Mouse (Mus musculus): Measurements from ENCODE around the gene Oscar. TPM values are rescaled to one million over a fixed set of nuclear protein-coding genes. Genes with fewer than 3 reads are reported as not detected.

Oscar gene
- polyA plus RNA-seq, 1 experiment from 2014 or later, result 0.29 TPM

DNA sequence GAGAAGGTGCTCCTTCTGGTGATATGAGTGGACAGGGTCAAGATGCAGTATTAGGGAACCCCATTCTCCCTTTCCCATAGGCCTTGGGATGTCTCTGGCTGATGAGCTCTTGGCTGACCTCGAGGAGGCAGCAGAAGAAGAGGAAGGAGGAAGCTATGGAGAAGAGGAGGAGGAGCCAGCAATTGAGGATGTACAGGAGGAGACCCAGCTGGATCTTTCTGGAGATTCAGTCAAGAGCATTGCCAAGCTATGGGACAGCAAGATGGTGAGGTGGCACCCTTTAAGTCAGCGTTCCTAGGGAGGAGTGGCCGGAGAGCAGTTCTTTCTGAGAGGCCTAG lies 14.5 kb upstream of the Oscar start:
- Histone ChIP-seq H3K9me3 (no peaks in the 10 kb centered on the region), H3K4me1 (replicated peaks) (peaks cover 25% of the 10 kb centered on the region), H3K27me3 (ENCODE audit: insufficient read depth, poor library complexity, severe bottlenecking) (no peaks in the 10 kb centered on the region), H3K27ac (peak overlapping the region; percentile 89), H3K36me3 (peaks cover 56% of the 10 kb centered on the region), H3K4me3 (peak overlapping the region; percentile 83)
- 56% methylated on average over 3 of the region's 3 CpGs for WGBS
- no peak for DNase-seq (ENCODE audit: low spot score)

DNA sequence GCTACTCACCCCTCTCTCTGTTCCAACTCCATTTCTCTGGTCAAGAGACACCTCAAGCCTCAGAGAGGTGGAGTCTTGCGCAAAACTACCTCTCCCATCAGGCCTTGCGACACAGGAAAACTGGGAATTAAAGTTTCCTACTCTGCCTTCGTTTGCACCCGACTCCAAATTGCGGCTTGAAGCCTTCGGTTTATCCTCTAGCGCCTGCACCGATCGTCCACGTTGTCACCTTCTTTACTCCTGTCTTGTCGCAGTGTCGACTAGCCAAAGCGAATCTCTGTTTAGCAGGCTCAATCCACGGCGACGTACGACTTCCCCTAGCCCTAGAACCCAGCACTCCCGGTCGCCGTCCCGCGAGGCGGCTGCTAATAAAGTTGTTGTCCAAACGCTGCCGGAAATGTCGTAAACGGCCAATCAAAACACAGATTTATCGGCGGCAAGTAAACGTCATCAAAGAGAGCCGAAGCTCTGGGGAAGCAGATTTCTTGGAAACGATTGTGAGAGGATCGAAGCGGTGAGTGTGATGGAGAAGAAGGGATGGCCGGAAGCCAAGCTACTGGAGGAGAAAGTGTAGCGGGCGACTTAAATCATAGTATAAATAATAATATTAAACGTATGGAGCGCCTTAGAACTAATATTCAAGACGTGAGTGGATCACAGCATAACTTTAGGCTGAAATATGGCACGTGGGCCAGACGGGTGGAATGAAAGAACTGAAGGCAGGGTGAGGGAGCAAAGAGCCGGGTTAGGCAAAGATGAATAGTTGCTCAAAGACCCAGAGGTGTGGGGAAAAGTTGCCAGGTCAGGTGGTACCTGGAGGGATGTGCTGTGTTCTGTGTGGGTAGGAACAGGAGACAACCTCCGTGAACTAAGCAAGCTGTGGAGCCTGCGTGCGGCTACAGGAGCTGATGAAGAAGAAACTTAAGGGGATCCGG lies 13.9 kb upstream of the Oscar start, which contains the start of the genes Tfpt and Prpf31:
TSS of gene Tfpt (minus strand) at position 387 of the 935 bp plus-strand sequence.
TSS of gene Prpf31 (plus strand) at position 443 of the 935 bp plus-strand sequence.
- peak within 1 kb of the TSS; percentile 89 for H3K27ac ChIP-seq
- H3K9me3 ChIP-seq, result no peaks in the 10 kb centered on the region
- peaks cover 25% of the 10 kb centered on the region for H3K4me1 ChIP-seq (replicated peaks)
- 1% methylated on average over 47 of the region's 47 CpGs for WGBS
- H3K27me3 ChIP-seq (ENCODE audit: insufficient read depth, poor library complexity, severe bottlenecking), result no peaks in the 10 kb centered on the region
- peak; percentile 95 for DNase-seq (ENCODE audit: low spot score)
- peak within 1 kb of the TSS; percentile 83 for H3K4me3 ChIP-seq
- peaks cover 52% of the 10 kb centered on the region for H3K36me3 ChIP-seq

DNA sequence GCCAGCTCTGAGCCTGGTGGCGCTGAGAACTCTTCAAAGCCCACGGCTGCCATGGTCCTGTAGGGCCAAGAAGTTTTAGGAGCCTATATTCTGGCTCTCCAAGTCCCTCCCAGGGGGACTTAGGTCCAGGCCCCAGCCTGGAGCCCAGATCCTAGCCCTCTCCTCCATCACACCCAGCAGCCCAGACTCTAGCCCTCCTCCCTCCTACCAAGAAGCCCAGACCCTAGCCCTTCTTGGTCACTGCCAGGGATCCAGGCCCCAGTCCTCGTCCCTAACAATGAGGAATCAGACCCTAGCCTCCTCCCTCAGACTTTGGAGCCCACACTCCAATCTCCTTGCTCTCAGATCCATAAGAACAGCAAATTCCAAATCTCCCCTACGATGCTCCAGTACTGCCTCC lies 13.1 kb upstream of the Oscar start:
- Histone ChIP-seq H3K9me3 (no peaks in the 10 kb centered on the region), H3K4me1 (replicated peaks) (peaks cover 25% of the 10 kb centered on the region), H3K27me3 (ENCODE audit: insufficient read depth, poor library complexity, severe bottlenecking) (no peaks in the 10 kb centered on the region), H3K36me3 (peaks cover 52% of the 10 kb centered on the region), H3K27ac (peak overlapping the region; percentile 89), H3K4me3 (peak overlapping the region; percentile 83)
- no peak for DNase-seq (ENCODE audit: low spot score)
- 38% methylated on average over 4 of the region's 4 CpGs for WGBS

DNA sequence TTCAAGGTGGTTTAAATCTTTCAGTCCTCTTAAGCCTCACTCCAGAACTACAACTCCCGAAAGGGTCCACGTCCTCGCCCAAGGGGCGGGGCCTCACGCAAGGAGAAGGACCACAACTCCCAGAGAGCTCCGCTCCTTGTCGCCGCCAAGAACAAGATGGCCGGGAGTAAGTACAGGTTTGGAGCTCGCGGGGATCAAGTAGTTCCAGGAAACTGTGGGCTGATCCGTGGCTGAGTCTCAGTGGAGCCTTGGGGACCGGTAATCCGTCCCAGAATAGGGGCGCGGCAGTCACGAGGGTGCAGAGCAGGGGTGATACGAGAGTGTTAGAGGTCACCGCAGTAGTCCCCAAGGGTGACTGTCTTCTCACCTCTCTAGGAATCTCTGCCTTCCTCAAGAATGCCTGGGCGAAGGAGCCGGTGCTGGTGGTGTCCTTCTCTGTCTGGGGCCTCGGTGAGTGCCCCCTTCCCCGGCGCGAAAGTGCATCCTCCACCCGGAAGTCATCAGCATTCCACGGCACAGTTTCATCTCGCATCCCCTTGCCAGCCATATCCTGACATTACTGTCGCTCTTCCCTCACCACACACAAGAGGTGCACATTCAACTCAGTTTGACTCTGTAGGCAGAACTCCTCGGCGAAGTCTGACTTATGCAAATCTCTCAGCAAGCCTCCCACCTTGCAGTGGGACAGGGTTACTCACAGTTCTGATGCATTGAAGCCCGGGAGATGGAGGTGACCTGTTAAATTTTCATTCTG lies 1.5 kb upstream of the Oscar start, which contains the start of gene Ndufa3:
TSS of gene Ndufa3 (plus strand) at position 132 of the 754 bp plus-strand sequence.
- H3K27ac ChIP-seq, result peak within 1 kb of the TSS; percentile 90
- no peaks in the 10 kb centered on the region for H3K27me3 ChIP-seq (ENCODE audit: insufficient read depth, poor library complexity, severe bottlenecking)
- no peaks in the 10 kb centered on the region for H3K9me3 ChIP-seq
- H3K4me3 ChIP-seq, result peak within 1 kb of the TSS; percentile 81
- H3K36me3 ChIP-seq, result peaks cover 35% of the 10 kb centered on the region
- H3K4me1 ChIP-seq (replicated peaks), result peaks cover 7% of the 10 kb centered on the region
- WGBS, result 1% methylated on average over 32 of the region's 32 CpGs
- DNase-seq (ENCODE audit: low spot score), result peak; percentile 86

DNA sequence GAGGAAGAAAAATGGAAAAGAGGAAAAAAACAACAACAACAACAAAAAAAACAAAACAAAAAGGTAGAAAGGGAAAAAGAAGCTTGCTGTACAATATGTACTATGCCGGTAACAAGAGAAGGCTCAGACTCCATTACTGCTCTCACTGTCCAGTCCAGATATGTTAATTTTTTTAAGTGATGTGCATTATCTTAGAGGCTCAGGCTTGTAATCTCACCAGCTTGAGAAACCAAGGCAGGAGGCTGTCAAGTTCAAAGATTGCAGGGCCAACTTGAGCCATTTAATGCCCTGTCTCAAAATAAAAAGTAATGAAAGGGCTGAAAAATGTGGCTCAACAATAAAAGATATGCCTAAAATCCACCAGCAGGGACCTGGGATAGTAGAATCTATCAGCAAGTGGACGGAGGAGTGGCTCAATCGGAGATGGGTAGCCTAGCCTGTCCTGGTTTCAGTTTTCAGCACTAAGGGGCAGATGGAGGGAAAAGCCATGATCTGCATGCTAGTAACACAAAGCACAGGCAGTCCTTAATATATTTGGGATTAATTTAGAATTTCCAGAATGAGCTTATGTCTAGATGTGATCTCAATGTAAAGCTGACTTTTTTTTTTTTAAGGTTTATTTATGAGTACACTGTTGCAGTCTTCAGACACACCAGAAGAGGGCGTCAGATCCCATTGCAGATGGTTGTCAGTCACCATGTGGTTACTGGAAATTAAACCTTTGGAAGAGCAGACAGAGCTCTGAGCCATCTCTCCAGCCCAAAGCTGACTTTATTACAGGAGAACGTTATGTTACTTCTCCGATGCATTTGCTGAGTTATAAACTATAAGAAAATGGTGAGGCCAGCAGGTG lies 658 bp upstream of the Oscar start:
- Histone ChIP-seq H3K4me3 (peak overlapping the region; percentile 81), H3K27me3 (ENCODE audit: insufficient read depth, poor library complexity, severe bottlenecking) (no peaks in the 10 kb centered on the region), H3K4me1 (replicated peaks) (peaks cover 7% of the 10 kb centered on the region), H3K27ac (no peak overlapping the region), H3K36me3 (peaks cover 26% of the 10 kb centered on the region), H3K9me3 (no peaks in the 10 kb centered on the region)
- no peak for DNase-seq (ENCODE audit: low spot score)
- 45% methylated on average over 6 of the region's 6 CpGs for WGBS

DNA sequence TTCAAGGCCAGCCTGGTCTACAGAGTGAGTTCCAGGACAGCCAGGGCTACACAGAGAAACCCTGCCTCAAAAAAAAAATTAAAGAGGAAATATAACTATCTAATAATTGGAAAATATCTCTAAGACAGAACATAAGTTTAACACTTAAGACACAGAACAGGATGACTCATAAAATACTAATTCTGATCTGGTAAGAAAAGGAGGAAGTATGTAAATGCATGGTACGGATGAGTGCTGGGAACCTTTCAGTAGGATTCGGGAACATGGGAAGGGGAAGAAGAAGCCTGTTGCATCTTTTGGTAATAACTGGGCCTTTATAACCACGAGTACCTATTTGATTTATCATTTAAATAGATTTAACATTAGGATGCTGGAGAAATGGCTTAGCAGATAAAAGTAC lies 1.9 kb downstream of the Oscar start:
- WGBS, result 84% methylated on average over 3 of the region's 3 CpGs

DNA sequence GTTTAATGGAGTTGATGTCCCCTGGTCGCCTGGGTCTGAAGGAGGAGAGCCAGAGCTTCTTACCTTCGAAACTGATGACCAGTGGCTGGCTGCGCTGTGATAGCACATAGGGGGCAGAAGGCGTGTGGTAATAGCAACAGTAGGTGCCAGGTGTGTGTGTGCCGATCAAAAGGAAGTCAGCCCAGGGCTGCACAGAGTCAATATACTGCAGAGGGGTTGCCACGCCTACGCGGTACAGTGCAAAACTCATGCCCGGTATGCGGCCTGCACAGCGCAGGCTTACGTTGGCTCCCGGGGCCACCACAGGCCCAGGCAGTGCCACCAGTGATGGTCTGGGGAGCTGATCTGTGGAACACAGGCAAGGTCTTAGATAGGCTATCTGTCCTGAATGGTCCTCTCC lies 5.0 kb downstream of the Oscar start:
- Histone ChIP-seq H3K4me1 (replicated peaks) (no peaks in the 10 kb centered on the region), H3K27ac (no peak overlapping the region), H3K4me3 (no peak overlapping the region), H3K9me3 (0 out of 2 replicates have a peak, but pooled peaks cover 4% of the 10 kb centered on the region), H3K36me3 (no peaks in the 10 kb centered on the region), H3K27me3 (ENCODE audit: insufficient read depth, poor library complexity, severe bottlenecking) (no peaks in the 10 kb centered on the region)
- no peak for DNase-seq (ENCODE audit: low spot score)
- WGBS, result 90% methylated on average over 13 of the region's 13 CpGs

More for the DNA sequence above, 1.9 kb downstream of the Oscar start:
- H3K9me3 ChIP-seq, result 0 out of 2 replicates have a peak, but pooled peaks cover 4% of the 10 kb centered on the region
- H3K4me3 ChIP-seq, result no peak overlapping the region
- H3K27me3 ChIP-seq (ENCODE audit: insufficient read depth, poor library complexity, severe bottlenecking), result no peaks in the 10 kb centered on the region
- peaks cover 7% of the 10 kb centered on the region for H3K4me1 ChIP-seq (replicated peaks)
- no peak for DNase-seq (ENCODE audit: low spot score)
- H3K36me3 ChIP-seq, result peaks cover 5% of the 10 kb centered on the region; the same call in 1 of the 2 replicates
- no peak overlapping the region for H3K27ac ChIP-seq

DNA sequence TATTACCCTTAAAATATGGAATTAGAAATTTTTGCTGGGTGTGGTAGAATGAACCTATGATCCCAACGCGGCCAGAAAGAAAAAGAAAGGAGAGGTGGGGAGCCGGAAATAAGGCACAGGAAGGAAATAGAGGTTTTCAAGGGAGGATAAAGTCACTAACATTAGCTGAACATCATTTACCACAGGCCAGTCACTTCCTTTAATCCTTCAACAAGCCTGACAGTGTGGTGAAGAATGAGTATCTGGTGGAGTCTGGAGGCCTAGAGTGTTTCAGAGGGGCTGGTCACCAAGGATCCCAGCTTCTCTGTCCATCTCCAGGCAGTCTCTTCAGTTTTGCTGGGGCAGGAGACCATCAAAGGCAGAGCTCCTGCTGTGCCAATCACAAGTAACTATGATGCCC lies 5.5 kb downstream of the Oscar start:
- Histone ChIP-seq H3K36me3 (no peaks in the 10 kb centered on the region), H3K27ac (no peak overlapping the region), H3K9me3 (0 out of 2 replicates have a peak, but pooled peaks cover 4% of the 10 kb centered on the region), H3K4me1 (replicated peaks) (no peaks in the 10 kb centered on the region), H3K4me3 (no peak overlapping the region), H3K27me3 (ENCODE audit: insufficient read depth, poor library complexity, severe bottlenecking) (no peaks in the 10 kb centered on the region)
- WGBS, result 91% methylated on average over 3 of the region's 3 CpGs
- DNase-seq (ENCODE audit: low spot score), result no peak

DNA sequence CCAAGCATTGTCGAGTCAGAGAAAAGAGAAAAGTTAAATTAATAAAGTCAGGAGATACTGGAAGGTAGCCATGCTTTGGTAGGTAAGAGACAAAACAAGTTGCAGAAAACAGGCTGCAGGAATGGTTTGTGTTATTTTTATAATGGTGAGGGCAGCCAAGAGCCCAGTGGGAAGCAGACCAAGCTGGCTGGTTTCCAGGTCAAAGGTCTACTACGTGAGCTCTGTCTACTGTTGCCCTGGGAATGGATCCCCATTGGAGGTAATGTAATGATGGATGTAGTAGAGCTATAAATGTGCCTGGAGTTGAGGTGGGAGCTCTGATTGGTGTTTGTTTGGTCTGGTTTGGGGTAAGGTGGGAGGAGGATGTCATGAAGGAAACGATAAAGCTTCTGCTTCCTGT lies 6.9 kb downstream of the Oscar start:
- H3K36me3 ChIP-seq, result no peaks in the 10 kb centered on the region

DNA sequence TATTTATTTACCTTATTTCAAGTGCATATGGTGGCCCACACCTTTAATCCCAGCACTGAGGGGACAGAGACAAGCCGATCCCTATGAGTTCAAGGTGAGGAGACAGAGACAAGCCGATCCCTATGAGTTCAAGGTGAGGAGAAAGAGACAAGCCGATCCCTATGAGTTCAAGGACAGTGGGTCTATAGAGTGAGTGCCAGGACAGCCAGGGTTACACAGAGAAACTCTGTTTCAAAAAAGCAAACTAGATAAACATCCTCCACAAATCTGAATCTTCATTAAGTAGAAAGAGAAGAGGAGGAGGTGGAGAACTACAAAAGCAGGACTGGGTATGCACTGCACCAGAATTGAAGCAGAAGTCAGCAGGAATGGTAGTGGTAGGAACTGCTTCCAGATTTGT lies 7.3 kb downstream of the Oscar start:
- 0 out of 2 replicates have a peak, but pooled peaks cover 4% of the 10 kb centered on the region for H3K9me3 ChIP-seq
- H3K36me3 ChIP-seq, result no peaks in the 10 kb centered on the region
- H3K27me3 ChIP-seq (ENCODE audit: insufficient read depth, poor library complexity, severe bottlenecking), result no peaks in the 10 kb centered on the region
- no peak overlapping the region for H3K4me3 ChIP-seq
- no peak for DNase-seq (ENCODE audit: low spot score)
- no peak overlapping the region for H3K27ac ChIP-seq
- H3K4me1 ChIP-seq (replicated peaks), result no peaks in the 10 kb centered on the region
- 89% methylated on average over 3 of the region's 3 CpGs for WGBS

More for the DNA sequence above, 6.9 kb downstream of the Oscar start:
- Histone ChIP-seq H3K27me3 (ENCODE audit: insufficient read depth, poor library complexity, severe bottlenecking) (no peaks in the 10 kb centered on the region), H3K4me3 (no peak overlapping the region), H3K4me1 (replicated peaks) (no peaks in the 10 kb centered on the region), H3K27ac (no peak overlapping the region), H3K9me3 (0 out of 2 replicates have a peak, but pooled peaks cover 4% of the 10 kb centered on the region)
- 63% methylated on average over 3 of the region's 3 CpGs for WGBS
- no peak for DNase-seq (ENCODE audit: low spot score)

DNA sequence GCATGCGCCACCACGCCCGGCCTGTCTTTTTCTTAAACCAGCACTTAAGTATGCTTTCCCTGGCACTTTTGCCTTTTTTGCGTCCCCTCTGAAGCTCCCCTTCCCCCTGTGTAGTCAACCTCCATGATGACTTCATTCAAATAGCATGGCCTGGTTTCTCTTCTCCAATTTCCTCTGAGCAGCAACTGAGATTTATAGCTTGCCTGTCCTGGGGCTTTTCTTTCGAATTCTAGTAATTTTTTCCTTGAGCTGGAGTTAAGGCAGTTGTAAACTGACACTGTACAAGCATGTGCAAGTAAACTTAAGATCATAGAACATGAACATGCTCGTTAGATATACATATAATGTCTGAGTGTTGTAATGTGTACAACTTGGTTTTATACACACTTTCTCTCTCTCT lies 8.6 kb downstream of the Oscar start:
- Histone ChIP-seq H3K27ac (no peak overlapping the region), H3K36me3 (no peaks in the 10 kb centered on the region), H3K4me3 (no peak overlapping the region), H3K9me3 (0 out of 2 replicates have a peak, but pooled peaks cover 4% of the 10 kb centered on the region), H3K27me3 (ENCODE audit: insufficient read depth, poor library complexity, severe bottlenecking) (no peaks in the 10 kb centered on the region), H3K4me1 (replicated peaks) (no peaks in the 10 kb centered on the region)
- DNase-seq (ENCODE audit: low spot score), result no peak
- WGBS, result 90% methylated on average over 6 of the region's 6 CpGs

DNA sequence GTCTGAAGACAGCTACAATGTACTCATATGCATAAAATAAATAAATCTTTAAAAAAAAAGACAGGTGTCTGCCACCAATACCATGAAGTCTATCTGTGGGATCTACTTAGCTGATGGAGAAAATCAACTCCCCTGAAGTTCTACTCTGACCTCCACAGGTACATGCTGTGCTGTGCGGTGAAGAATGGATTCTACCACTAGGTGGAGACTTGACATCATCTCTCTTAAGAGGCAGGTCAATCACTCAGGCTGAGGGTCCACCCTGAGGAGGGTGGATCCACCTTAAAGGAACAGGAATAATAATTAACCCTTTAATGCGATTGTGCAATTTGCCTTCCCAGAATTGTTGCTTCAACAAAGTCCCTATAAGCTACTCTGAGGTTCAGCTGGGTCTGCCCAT lies 9.2 kb downstream of the Oscar start:
- no peak for DNase-seq (ENCODE audit: low spot score)
- Histone ChIP-seq H3K4me3 (no peak overlapping the region), H3K4me1 (replicated peaks) (no peaks in the 10 kb centered on the region), H3K36me3 (no peaks in the 10 kb centered on the region), H3K27ac (no peak overlapping the region), H3K9me3 (0 out of 2 replicates have a peak, but pooled peaks cover 4% of the 10 kb centered on the region), H3K27me3 (ENCODE audit: insufficient read depth, poor library complexity, severe bottlenecking) (no peaks in the 10 kb centered on the region)
- 18% methylated on average over 2 of the region's 2 CpGs for WGBS
